Mouse (Mus musculus) gastrocnemius, postnatal 14 days (tissue): ENCODE data around the gene Stard3. TPM values are rescaled to one million over a fixed set of nuclear protein-coding genes. Genes with fewer than 3 reads are reported as not detected.

Source experiments
- DNase-seq: peaks from one replicate; pipeline ENCODE4 v3.0.0; 2021; ENCODE audit warnings: mixed read lengths
- intact Hi-C: fragments of 180-260 bp; cut with DNase I; formaldehyde crosslinking; loops from one replicate; pipeline ENCODE4 v1.15.1; 2025; ENCODE audit warnings: low total_unique reads
- total RNA-seq, 2 experiments: library from RNA; stranded (reverse); gene quantifications; 2 replicates each; pipeline ENCODE4 v1.2.3; 2021

The Stard3 gene
- total RNA-seq, 2 experiments from 2014 or later: 7.3 to 9.4 TPM

DNA sequence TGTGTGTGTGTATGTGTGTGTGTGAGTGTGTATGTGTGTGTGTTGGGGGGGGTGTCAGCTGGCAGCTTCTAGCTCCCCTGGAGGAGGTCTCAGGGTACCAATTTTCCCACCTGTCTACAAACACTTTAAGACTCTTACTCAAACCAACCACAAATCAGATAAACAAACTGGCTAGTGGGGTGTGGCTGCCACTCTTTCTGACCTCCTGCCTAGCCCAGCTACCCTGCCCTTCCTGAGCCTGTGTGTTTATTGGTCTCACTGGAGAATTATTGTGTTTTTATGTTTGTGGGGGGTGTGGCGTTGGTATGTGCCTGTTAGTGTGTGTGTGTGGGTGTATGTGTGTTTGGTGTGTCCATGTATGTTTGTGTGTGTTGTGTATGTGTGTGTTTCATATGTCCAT lies 58.9 kb downstream of the Stard3 start:
- DNase-seq: no peak
- intact Hi-C loops: no loop called here

- intact Hi-C loops: no loop called here
- no peak for DNase-seq
These were observed 60.1 kb downstream of the Stard3 start for GRCm38 (mm10) chr11:98418273-98418672.

DNA sequence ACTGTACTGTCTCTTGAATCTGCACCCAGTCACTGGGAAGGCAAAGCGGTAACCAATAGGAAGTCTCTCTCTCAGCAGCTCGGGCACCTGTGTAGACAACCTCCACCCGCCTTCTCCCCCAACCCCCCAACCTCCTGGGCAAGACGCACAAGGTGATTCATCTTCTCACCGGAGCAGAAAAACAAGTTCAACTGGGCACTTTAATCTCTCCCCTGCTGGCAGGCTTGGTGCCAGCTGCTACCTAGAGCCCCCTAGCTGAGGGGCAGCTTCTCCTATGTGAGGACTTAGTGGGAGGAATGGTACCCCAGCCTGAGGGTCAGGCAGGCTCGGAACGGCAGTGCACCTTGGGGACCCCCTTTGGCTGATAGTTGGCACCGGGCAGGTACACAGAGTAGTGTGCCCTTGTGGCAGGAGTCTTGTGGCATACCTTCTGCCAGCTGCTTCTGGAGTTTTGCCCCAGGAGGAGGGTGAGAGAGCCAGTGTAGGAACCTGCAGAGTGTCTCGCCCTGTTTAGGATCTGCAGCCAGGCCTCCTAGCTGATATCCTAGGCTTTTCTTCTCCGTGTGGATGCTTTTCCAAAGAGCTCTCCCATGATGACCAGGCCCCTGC lies 60.9 kb downstream of the Stard3 start:
- no peak for DNase-seq
- intact Hi-C loops: no loop called here

GRCm38 (mm10) chr11:98426592-98426991 lies 68.4 kb downstream of the Stard3 start:
- no peak for DNase-seq

DNA sequence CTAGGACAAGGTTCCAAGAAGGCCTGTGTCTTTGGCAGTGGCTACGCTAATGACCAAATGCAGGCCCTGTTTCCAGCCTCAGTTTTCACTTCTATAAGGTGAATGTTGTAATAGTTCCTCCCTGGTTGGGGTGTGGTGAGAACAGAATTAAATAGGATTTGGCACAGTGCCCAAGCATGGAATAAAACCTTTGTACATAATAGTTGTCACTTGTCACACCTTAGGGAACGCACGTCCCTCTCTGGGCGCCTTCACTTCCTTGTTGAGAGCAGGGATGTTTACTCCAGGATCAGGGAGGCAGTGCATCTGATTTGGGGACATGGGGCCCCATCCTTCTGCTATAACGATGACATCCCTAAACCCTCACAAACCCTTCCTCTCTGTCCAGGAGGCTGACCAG lies 70.3 kb downstream of the Stard3 start:
- intact Hi-C loops: no loop called here
- DNase-seq: no peak

More at GRCm38 (mm10) chr11:98426592-98426991, 68.4 kb downstream of the Stard3 start:
- intact Hi-C loops: no loop called here

Other genes starting within 250 kb of the Stard3 start
- 10 to 100 TPM in 1 of 2 experiments, 1 to 10 TPM in 1; 8.9 to 12.1 TPM for gene Fbxl20, start 208.0 kb upstream of the Stard3 start, total RNA-seq
- gene Med1, start 165.1 kb upstream of the Stard3 start, total RNA-seq: 10 to 100 TPM; 23.0 to 24.6 TPM
- gene Cdk12, start 155.3 kb upstream of the Stard3 start, total RNA-seq: 10 to 100 TPM; 14.6 to 17.0 TPM
- not detected for gene Neurod2, start 28.7 kb upstream of the Stard3 start, total RNA-seq
- under 1 TPM; 0.20 to 0.29 TPM for gene Ppp1r1b, start 10.0 kb upstream of the Stard3 start, total RNA-seq
- 1,000 to 10,000 TPM in 1 of 2 experiments, 100 to 1,000 TPM in 1; 673 to 1,120 TPM for gene Tcap, start 25.4 kb downstream of the Stard3 start, total RNA-seq
- gene Pnmt, start 28.1 kb downstream of the Stard3 start, total RNA-seq: under 1 TPM; 0.39 to 0.53 TPM
- 1 to 10 TPM; 2.2 to 2.9 TPM for gene Pgap3, start 42.1 kb downstream of the Stard3 start, total RNA-seq
- gene Erbb2, start 54.1 kb downstream of the Stard3 start, total RNA-seq: 1 to 10 TPM; 3.9 to 5.3 TPM
- gene Mien1, start 80.6 kb downstream of the Stard3 start, total RNA-seq: 10 to 100 TPM; 27.7 to 30.3 TPM
- gene Grb7, start 88.0 kb downstream of the Stard3 start, total RNA-seq: not detected
- under 1 TPM; 0.10 to 0.18 TPM for gene Ikzf3, start 187.7 kb downstream of the Stard3 start, total RNA-seq
- not detected for gene Zpbp2, start 192.7 kb downstream of the Stard3 start, total RNA-seq
- 10 to 100 TPM; 18.3 to 18.7 TPM for gene Ormdl3, start 229.0 kb downstream of the Stard3 start, total RNA-seq
- not detected for gene Lrrc3c, start 239.9 kb downstream of the Stard3 start, total RNA-seq